In genomic region chr12:116468348-116468747, GRCm38 (mm10) we compare ENCODE assay signal across 21 mouse cellular contexts. TPM values are rescaled to one million over a fixed set of nuclear protein-coding genes. Genes with fewer than 3 reads are reported as not detected.
"Had no signal": no experiment of that assay in that cellular context is flagged by ENCODE, and none has a peak within 500 bp of the region (broad histone marks: within the 10 kb centered on the region; RNA-seq: fewer than 3 reads in every experiment).

No protein-coding gene starts in this region.

- H3K9ac ChIP-seq: lung, embryonic 14.5 days; midbrain, embryonic 12.5 days; neural tube, embryonic 13.5 days; neural tube, embryonic 15.5 days; stomach, embryonic 15.5 days had no signal

- H3K27ac ChIP-seq: midbrain, embryonic 10.5 days; midbrain, embryonic 12.5 days; neural tube, embryonic 13.5 days; neural tube, embryonic 15.5 days; stomach, embryonic 15.5 days had no signal

- H3K27me3 ChIP-seq: midbrain, embryonic 12.5 days; neural tube, embryonic 13.5 days; neural tube, embryonic 15.5 days; stomach, embryonic 15.5 days had no signal

- H3K4me1 ChIP-seq: midbrain, embryonic 10.5 days; midbrain, embryonic 12.5 days; neural tube, embryonic 13.5 days; neural tube, embryonic 15.5 days; stomach, embryonic 15.5 days had no signal

- H3K9me3 ChIP-seq: midbrain, embryonic 10.5 days; midbrain, embryonic 12.5 days; neural tube, embryonic 13.5 days; neural tube, embryonic 15.5 days; stomach, embryonic 15.5 days had no signal

- DNase-seq: lung, adult 18-20 months; lung, embryonic 14.5 days; lung, postnatal 10 days; lung, postnatal 4 days; midbrain, embryonic 14.5 days; retina, postnatal 1 day; right cerebral cortex, adult 18-20 months; right cerebral cortex, postnatal 25 days; right cerebral cortex, postnatal 4 days; spleen, adult 18-20 months; thymus, adult 2 months; thymus, postnatal 25 days; thymus, postnatal 4 days had no signal

- H3K4me3 ChIP-seq: midbrain, embryonic 10.5 days; midbrain, embryonic 12.5 days; myocyte; neural tube, embryonic 13.5 days; neural tube, embryonic 15.5 days; stomach, embryonic 15.5 days had no signal

- H3K36me3 ChIP-seq: neural tube, embryonic 13.5 days; neural tube, embryonic 15.5 days; stomach, embryonic 15.5 days had no signal

RNA-seq across cellular contexts. Expression of gene Ptprn2, which starts 17.2 kb away (rescaled TPM):
- total RNA-seq: megakaryocyte, adult 5-6 weeks; megakaryocyte-erythroid progenitor cell, adult 5-6 weeks had no signal
